Mouse (Mus musculus): ENCODE results near the gene Pola2. TPM values are rescaled to one million over a fixed set of nuclear protein-coding genes. Genes with fewer than 3 reads are reported as not detected.

Gene Pola2
- 72.3 and 75.3 TPM in 2 replicates for polyA plus RNA-seq (2015; fragmentation: Nextera tagmentation; extraction: Ambion mirVana)

GRCm38 (mm10) chr19:5963883-5964562, at the start of gene Pola2:
TSS of gene Pola2 (minus strand) at chr19:5964202.
- H3K9me3 ChIP-seq = no peaks in the 10 kb centered on the region
- WGBS = under 1% methylated on average over 50 of the region's 50 CpGs

GRCm38 (mm10) chr19:6013691-6014090, 49.7 kb upstream of the Pola2 start:
- no peak overlapping the region for H3K4me3 ChIP-seq
- H3K4me2 ChIP-seq = no peak overlapping the region

More at GRCm38 (mm10) chr19:5963883-5964562, at the start of gene Pola2:
- Histone ChIP-seq H3K4me2 (peak within 1 kb of the TSS; percentile 81), H3K9ac (peak within 1 kb of the TSS; percentile 79), H3K4me3 (peak within 1 kb of the TSS; percentile 72), H3K27me3 (no peaks in the 10 kb centered on the region), H3K27ac (peak within 1 kb of the TSS; percentile 73), H3K36me3 (peaks cover 6% of the 10 kb centered on the region; the same call in 1 of the 2 replicates), H3K4me1 (peaks cover 26% of the 10 kb centered on the region)
- peak; percentile 74 for ATAC-seq (ENCODE audit: borderline replicate concordance, extremely low read depth, low FRiP score, low TSS enrichment)

DNA sequence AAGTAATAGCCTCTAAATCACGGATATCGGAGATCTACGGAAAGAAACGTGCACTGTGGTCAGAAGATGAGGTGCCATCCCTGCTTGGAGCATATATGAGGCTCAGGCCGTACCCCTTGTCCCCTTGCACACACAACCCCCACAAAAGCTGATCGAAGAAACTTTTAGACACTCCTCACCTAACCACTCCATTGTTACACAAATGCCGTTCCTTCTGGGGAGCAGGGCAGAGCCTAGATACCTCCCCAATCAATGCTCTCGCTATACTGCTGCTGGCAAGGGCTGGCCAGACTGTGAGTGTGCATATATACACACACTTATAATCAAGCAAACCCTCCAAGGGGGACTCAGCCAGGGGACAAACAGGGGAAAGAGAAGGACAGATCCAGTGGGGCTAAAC, 45.1 kb upstream of the Pola2 start:
- peaks cover 6% of the 10 kb centered on the region; the same call in 1 of the 2 replicates for H3K36me3 ChIP-seq
- H3K9ac ChIP-seq = no peak overlapping the region
- ATAC-seq (ENCODE audit: borderline replicate concordance, extremely low read depth, low FRiP score, low TSS enrichment) = no peak
- 76% methylated on average over 8 of the region's 8 CpGs for WGBS
- H3K27ac ChIP-seq = no peak overlapping the region
- H3K9me3 ChIP-seq = no peaks in the 10 kb centered on the region
- H3K4me1 ChIP-seq = no peaks in the 10 kb centered on the region
- no peak overlapping the region for H3K4me2 ChIP-seq
- H3K4me3 ChIP-seq = no peak overlapping the region
- H3K27me3 ChIP-seq = no peaks in the 10 kb centered on the region

More at GRCm38 (mm10) chr19:6013691-6014090, 49.7 kb upstream of the Pola2 start:
- Histone ChIP-seq H3K4me1 (peaks cover 20% of the 10 kb centered on the region), H3K27me3 (0 out of 2 replicates have a peak, but pooled peaks cover 5% of the 10 kb centered on the region), H3K27ac (no peak overlapping the region), H3K36me3 (peaks cover 1% of the 10 kb centered on the region; the same call in 1 of the 2 replicates), H3K9ac (no peak overlapping the region), H3K9me3 (no peaks in the 10 kb centered on the region)
- 92% methylated on average over 10 of the region's 10 CpGs for WGBS
- ATAC-seq (ENCODE audit: borderline replicate concordance, extremely low read depth, low FRiP score, low TSS enrichment) = no peak

- H3K27ac ChIP-seq = no peak overlapping the region
- peaks cover 6% of the 10 kb centered on the region; the same call in 1 of the 2 replicates for H3K36me3 ChIP-seq
- H3K9ac ChIP-seq = no peak overlapping the region
- H3K4me1 ChIP-seq = no peaks in the 10 kb centered on the region
- no peak for ATAC-seq (ENCODE audit: borderline replicate concordance, extremely low read depth, low FRiP score, low TSS enrichment)
- H3K27me3 ChIP-seq = no peaks in the 10 kb centered on the region
- WGBS = 73% methylated on average over 13 of the region's 13 CpGs
- H3K4me2 ChIP-seq = no peak overlapping the region
- no peaks in the 10 kb centered on the region for H3K9me3 ChIP-seq
- H3K4me3 ChIP-seq = no peak overlapping the region
Measured at GRCm38 (mm10) chr19:6007013-6007412, 43.0 kb upstream of the Pola2 start.

DNA sequence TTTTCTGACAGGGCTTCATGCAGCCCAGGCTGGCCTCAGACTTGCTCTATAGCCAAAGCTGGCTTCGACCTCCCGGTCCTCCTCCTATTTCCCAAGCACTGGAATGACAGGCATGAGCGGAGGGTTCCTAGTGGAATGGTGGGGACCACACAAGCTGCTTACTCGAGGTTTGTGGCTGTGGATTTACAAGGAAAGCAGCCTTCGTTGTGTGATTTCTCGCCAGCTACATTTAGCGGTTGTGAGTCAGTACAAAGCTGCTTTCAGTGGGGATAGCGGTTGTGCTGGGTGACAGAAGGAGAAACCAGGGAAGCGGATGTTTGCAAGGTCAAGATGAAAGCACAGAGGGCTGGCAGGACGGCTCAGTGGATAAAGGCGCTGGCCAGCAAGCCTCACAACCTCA, 41.5 kb upstream of the Pola2 start:
- Histone ChIP-seq H3K4me2 (no peak overlapping the region), H3K27me3 (no peaks in the 10 kb centered on the region), H3K4me1 (no peaks in the 10 kb centered on the region), H3K9ac (no peak overlapping the region), H3K9me3 (no peaks in the 10 kb centered on the region), H3K4me3 (no peak overlapping the region), H3K27ac (no peak overlapping the region), H3K36me3 (peaks cover 6% of the 10 kb centered on the region; the same call in 1 of the 2 replicates)
- ATAC-seq (ENCODE audit: borderline replicate concordance, extremely low read depth, low FRiP score, low TSS enrichment) = no peak
- 49% methylated on average over 11 of the region's 11 CpGs for whole genome bisulfite sequencing

- no peak overlapping the region for H3K9ac ChIP-seq
- H3K36me3 ChIP-seq = peaks cover 3% of the 10 kb centered on the region; the same call in 1 of the 2 replicates
- 60% methylated on average over 5 of the region's 5 CpGs for WGBS
- no peaks in the 10 kb centered on the region for H3K9me3 ChIP-seq
- H3K4me2 ChIP-seq = no peak overlapping the region
- no peaks in the 10 kb centered on the region for H3K4me1 ChIP-seq
- no peak overlapping the region for H3K4me3 ChIP-seq
- no peaks in the 10 kb centered on the region for H3K27me3 ChIP-seq
- no peak for ATAC-seq (ENCODE audit: borderline replicate concordance, extremely low read depth, low FRiP score, low TSS enrichment)
- H3K27ac ChIP-seq = no peak overlapping the region
Measured at GRCm38 (mm10) chr19:5999969-6000368, 36.0 kb upstream of the Pola2 start.

DNA sequence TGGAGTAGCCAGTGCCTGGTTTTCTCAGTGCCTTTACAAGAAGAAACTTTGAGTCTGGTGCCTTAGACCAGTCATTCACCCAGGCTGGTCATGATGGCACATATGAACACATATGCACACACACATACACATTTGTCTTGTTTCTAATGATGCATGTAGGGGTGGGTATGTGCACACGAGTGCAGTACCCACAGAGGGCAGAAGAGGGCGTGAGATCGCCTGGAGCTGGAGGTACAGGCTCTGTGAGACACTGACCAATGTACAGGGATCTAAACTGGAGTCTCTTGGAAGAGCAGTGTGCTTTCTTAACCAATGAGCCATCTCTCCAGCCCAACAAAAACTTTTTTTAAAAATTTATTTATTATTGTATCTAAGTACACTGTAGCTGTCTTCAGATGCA, 34.2 kb upstream of the Pola2 start:
- WGBS = 77% methylated on average over 3 of the region's 3 CpGs
- H3K27me3 ChIP-seq = no peaks in the 10 kb centered on the region

GRCm38 (mm10) chr19:5994711-5995110, 30.7 kb upstream of the Pola2 start:
- Histone ChIP-seq H3K27ac (no peak overlapping the region), H3K4me1 (peaks cover 4% of the 10 kb centered on the region), H3K27me3 (no peaks in the 10 kb centered on the region), H3K4me2 (no peak overlapping the region), H3K4me3 (no peak overlapping the region), H3K9ac (no peak overlapping the region), H3K9me3 (no peaks in the 10 kb centered on the region), H3K36me3 (peaks cover 10% of the 10 kb centered on the region)
- no peak for ATAC-seq (ENCODE audit: borderline replicate concordance, extremely low read depth, low FRiP score, low TSS enrichment)
- 70% methylated on average over 14 of the region's 14 CpGs for WGBS

More for the DNA sequence above, 34.2 kb upstream of the Pola2 start:
- Histone ChIP-seq H3K4me3 (no peak overlapping the region), H3K9ac (no peak overlapping the region), H3K36me3 (peaks cover 3% of the 10 kb centered on the region; the same call in 1 of the 2 replicates), H3K4me2 (no peak overlapping the region), H3K4me1 (no peaks in the 10 kb centered on the region), H3K9me3 (no peaks in the 10 kb centered on the region), H3K27ac (no peak overlapping the region)
- ATAC-seq (ENCODE audit: borderline replicate concordance, extremely low read depth, low FRiP score, low TSS enrichment) = no peak

GRCm38 (mm10) chr19:5992012-5992411, 28.0 kb upstream of the Pola2 start:
- 75% methylated on average over 7 of the region's 7 CpGs for WGBS

GRCm38 (mm10) chr19:5991467-5991866, 27.5 kb upstream of the Pola2 start:
- Histone ChIP-seq H3K9ac (no peak overlapping the region), H3K4me3 (no peak overlapping the region)

More at GRCm38 (mm10) chr19:5992012-5992411, 28.0 kb upstream of the Pola2 start:
- no peak overlapping the region for H3K9ac ChIP-seq
- H3K27ac ChIP-seq = no peak overlapping the region
- H3K27me3 ChIP-seq = no peaks in the 10 kb centered on the region
- H3K4me2 ChIP-seq = no peak overlapping the region
- ATAC-seq (ENCODE audit: borderline replicate concordance, extremely low read depth, low FRiP score, low TSS enrichment) = no peak
- H3K4me3 ChIP-seq = no peak overlapping the region
- no peaks in the 10 kb centered on the region for H3K9me3 ChIP-seq
- H3K4me1 ChIP-seq = peaks cover 20% of the 10 kb centered on the region
- peaks cover 7% of the 10 kb centered on the region for H3K36me3 ChIP-seq

DNA sequence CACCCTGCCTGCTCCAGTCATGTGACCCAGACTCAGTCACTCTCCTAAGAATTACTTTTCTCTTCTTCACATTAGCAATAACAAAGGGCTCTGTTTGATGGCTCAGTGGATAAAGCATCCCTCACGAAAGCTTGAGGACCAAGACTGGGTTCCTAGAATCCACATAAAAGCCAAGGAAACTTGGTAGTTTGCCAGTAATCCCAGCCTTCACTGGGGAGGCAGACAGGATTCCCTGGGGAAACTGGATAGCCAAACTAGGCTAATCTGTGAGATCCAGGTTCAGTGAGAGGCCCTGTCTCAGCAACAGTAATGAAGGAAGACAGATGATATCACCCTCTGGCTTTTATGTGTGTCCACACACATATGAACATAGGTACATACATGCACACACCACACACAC, 26.9 kb upstream of the Pola2 start:
- H3K9ac ChIP-seq = no peak overlapping the region
- H3K9me3 ChIP-seq = no peaks in the 10 kb centered on the region
- peaks cover 7% of the 10 kb centered on the region; the same call in 1 of the 2 replicates for H3K36me3 ChIP-seq
- no peak for ATAC-seq (ENCODE audit: borderline replicate concordance, extremely low read depth, low FRiP score, low TSS enrichment)
- no peaks in the 10 kb centered on the region for H3K27me3 ChIP-seq
- no peak overlapping the region for H3K27ac ChIP-seq
- H3K4me1 ChIP-seq = peaks cover 20% of the 10 kb centered on the region
- H3K4me3 ChIP-seq = no peak overlapping the region
- 57% methylated on average over 1 of the region's 1 CpGs for WGBS
- H3K4me2 ChIP-seq = no peak overlapping the region

More at GRCm38 (mm10) chr19:5991467-5991866, 27.5 kb upstream of the Pola2 start:
- 81% methylated on average over 7 of the region's 7 CpGs for WGBS
- no peaks in the 10 kb centered on the region for H3K9me3 ChIP-seq
- H3K4me1 ChIP-seq = peaks cover 20% of the 10 kb centered on the region
- no peak overlapping the region for H3K27ac ChIP-seq
- H3K27me3 ChIP-seq = no peaks in the 10 kb centered on the region
- H3K4me2 ChIP-seq = no peak overlapping the region
- H3K36me3 ChIP-seq = peaks cover 7% of the 10 kb centered on the region; the same call in 1 of the 2 replicates
- no peak for ATAC-seq (ENCODE audit: borderline replicate concordance, extremely low read depth, low FRiP score, low TSS enrichment)

DNA sequence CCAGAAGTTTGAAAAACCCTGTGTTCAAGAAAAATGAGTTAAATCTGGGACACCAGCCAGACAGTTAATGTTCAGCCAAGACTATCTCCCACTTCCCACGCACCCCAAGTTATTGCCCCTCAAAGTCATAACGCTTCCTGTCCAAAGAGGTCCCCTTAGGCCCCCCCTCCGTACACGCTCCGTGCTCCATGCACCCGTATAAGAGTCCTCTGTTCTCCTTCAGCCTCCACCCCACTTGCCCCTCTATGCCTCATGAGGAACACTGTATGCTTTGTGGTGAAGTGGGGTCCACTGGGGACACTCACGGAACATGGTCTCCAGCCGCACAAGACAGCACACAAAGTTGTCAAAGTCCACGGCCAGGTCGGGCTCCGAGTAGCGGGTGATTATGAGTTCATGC, 26.0 kb upstream of the Pola2 start:
- H3K4me2 ChIP-seq = no peak overlapping the region
- H3K9ac ChIP-seq = no peak overlapping the region
- no peaks in the 10 kb centered on the region for H3K9me3 ChIP-seq
- no peak overlapping the region for H3K4me3 ChIP-seq
- WGBS = 65% methylated on average over 12 of the region's 12 CpGs
- peaks cover 20% of the 10 kb centered on the region for H3K4me1 ChIP-seq
- peaks cover 7% of the 10 kb centered on the region; the same call in 1 of the 2 replicates for H3K36me3 ChIP-seq
- H3K27me3 ChIP-seq = no peaks in the 10 kb centered on the region
- 0 out of 2 replicates have a peak overlapping the region, but pooled peaks have one; percentile 23 for H3K27ac ChIP-seq
- no peak for ATAC-seq (ENCODE audit: borderline replicate concordance, extremely low read depth, low FRiP score, low TSS enrichment)

All from lung, embryonic 15.5 days (tissue).